Mouse (Mus musculus) bone marrow macrophage, adult 2 months (primary cell): ENCODE data around the gene Sema3g.

ENCODE experiments used
- CTCF ChIP-seq: IDR thresholded peaks from 2 replicates; pipeline ENCODE4 v1.5.1; 2012; ENCODE audit warnings: low read depth, mild to moderate bottlenecking, low read length, moderate library complexity
- POLR2A ChIP-seq: IDR thresholded peaks from 2 replicates; pipeline ENCODE4 v1.6.1; 2012; ENCODE audit warnings: mild to moderate bottlenecking, low read depth, low read length, borderline replicate concordance

GRCm38 (mm10) chr14:31205244-31205561, 12.5 kb upstream of the Sema3g start:
- TF ChIP-seq CTCF (no peak), POLR2A (no peak)
